Mouse (Mus musculus): ENCODE measurements around the gene Irf2bpl. TPM values are rescaled to one million over a fixed set of nuclear protein-coding genes. Genes with fewer than 3 reads are reported as not detected.

Irf2bpl gene
- 12.4 and 14.9 TPM in 2 replicates for polyA plus RNA-seq (2012; rRNA removed)

- DNase-seq (ENCODE audit: low read depth, low spot score): no peak
- WGBS: under 1% methylated on average over 81 of the region's 82 CpGs
Measured at GRCm38 (mm10) chr12:86884197-86885058, at the start of gene Irf2bpl. Irf2bpl (minus strand) TSS chr12:86884798.

- 37% methylated on average over 6 of the region's 6 CpGs for WGBS
- no peak for DNase-seq (ENCODE audit: low read depth, low spot score)
Measured at GRCm38 (mm10) chr12:86932575-86932952, 48.0 kb upstream of the Irf2bpl start.

GRCm38 (mm10) chr12:86931919-86932574, 47.4 kb upstream of the Irf2bpl start:
- DNase-seq (ENCODE audit: low read depth, low spot score): no peak
- WGBS: 13% methylated on average over 7 of the region's 7 CpGs

- 87% methylated on average over 6 of the region's 6 CpGs for WGBS
- DNase-seq (ENCODE audit: low read depth, low spot score): no peak
Measured at GRCm38 (mm10) chr12:86930934-86931729, 46.5 kb upstream of the Irf2bpl start.

- WGBS: 4% methylated on average over 5 of the region's 5 CpGs
- no peak for DNase-seq (ENCODE audit: low read depth, low spot score)
Measured at GRCm38 (mm10) chr12:86923837-86924236, 39.2 kb upstream of the Irf2bpl start.

- no peak for DNase-seq (ENCODE audit: low read depth, low spot score)
- WGBS: 63% methylated on average over 17 of the region's 17 CpGs
Measured at GRCm38 (mm10) chr12:86918983-86919722, 34.6 kb upstream of the Irf2bpl start.

- peak; percentile 37 for DNase-seq (ENCODE audit: low read depth, low spot score)
- 18% methylated on average over 11 of the region's 11 CpGs for WGBS
Measured at GRCm38 (mm10) chr12:86918361-86918967, 33.9 kb upstream of the Irf2bpl start.

- WGBS: 91% methylated on average over 7 of the region's 7 CpGs
- DNase-seq (ENCODE audit: low read depth, low spot score): no peak
Measured at GRCm38 (mm10) chr12:86916796-86917573, 32.4 kb upstream of the Irf2bpl start.

GRCm38 (mm10) chr12:86915617-86916016, 31.0 kb upstream of the Irf2bpl start:
- 59% methylated on average over 7 of the region's 7 CpGs for WGBS
- DNase-seq (ENCODE audit: low read depth, low spot score): no peak

- no peak for DNase-seq (ENCODE audit: low read depth, low spot score)
- WGBS: 11% methylated on average over 6 of the region's 6 CpGs
Measured at GRCm38 (mm10) chr12:86914756-86915155, 30.2 kb upstream of the Irf2bpl start.

GRCm38 (mm10) chr12:86914351-86914750, 29.8 kb upstream of the Irf2bpl start:
- DNase-seq (ENCODE audit: low read depth, low spot score): no peak
- 43% methylated on average over 2 of the region's 2 CpGs for WGBS

GRCm38 (mm10) chr12:86912335-86913093, 27.9 kb upstream of the Irf2bpl start:
- WGBS: 19% methylated on average over 22 of the region's 22 CpGs
- DNase-seq (ENCODE audit: low read depth, low spot score): no peak

- no peak for DNase-seq (ENCODE audit: low read depth, low spot score)
Measured at GRCm38 (mm10) chr12:86911482-86911931, 26.9 kb upstream of the Irf2bpl start.

GRCm38 (mm10) chr12:86906395-86906794, 21.8 kb upstream of the Irf2bpl start:
- no peak for DNase-seq (ENCODE audit: low read depth, low spot score)
- 3% methylated on average over 15 of the region's 15 CpGs for WGBS

More at GRCm38 (mm10) chr12:86911482-86911931, 26.9 kb upstream of the Irf2bpl start:
- 66% methylated on average over 10 of the region's 10 CpGs for WGBS

GRCm38 (mm10) chr12:86905876-86906275, 21.3 kb upstream of the Irf2bpl start:
- WGBS: 53% methylated on average over 7 of the region's 7 CpGs
- no peak for DNase-seq (ENCODE audit: low read depth, low spot score)

- no peak for DNase-seq (ENCODE audit: low read depth, low spot score)
- WGBS: 12% methylated on average over 4 of the region's 4 CpGs
Measured at GRCm38 (mm10) chr12:86905203-86905602, 20.6 kb upstream of the Irf2bpl start.

All from large intestine, adult 2 months (tissue).